Mouse (Mus musculus) heart, embryonic 11.5 days (tissue): Measurements from ENCODE around the gene Jmjd7. TPM values are rescaled to one million over a fixed set of nuclear protein-coding genes. Genes with fewer than 3 reads are reported as not detected.

ENCODE experiments used
- ATAC-seq: fragments of 200-750 bp; cut with Nextera tagmentation; replicated peaks from 2 replicates; pipeline ENCODE4 v1.8.0; 2017; ENCODE audit warnings: moderate library complexity; ENCODE audit not compliant: insufficient number of reproducible peaks, low FRiP score, low TSS enrichment
- H3K27ac ChIP-seq: fragments of 300-500 bp; sonication (generic); 2 replicates; pipeline ENCODE4 v1.5.1; 2014; ENCODE audit warnings: mild to moderate bottlenecking, low read depth, low read length
- H3K27me3 ChIP-seq: fragments of 300-500 bp; sonication (generic); 2 replicates; pipeline ENCODE4 v1.6.1; 2014; ENCODE audit warnings: mild to moderate bottlenecking, low read length, mixed read lengths; ENCODE audit not compliant: control insufficient read depth, insufficient read depth
- H3K36me3 ChIP-seq: fragments of 300-500 bp; sonication (generic); 2 replicates; pipeline ENCODE4 v1.6.1; 2014; ENCODE audit warnings: mild to moderate bottlenecking, low read length, moderate library complexity, mixed read lengths; ENCODE audit not compliant: control insufficient read depth, insufficient read depth
- H3K4me1 ChIP-seq: fragments of 300-500 bp; sonication (generic); 2 replicates; pipeline ENCODE4 v1.6.1; 2014; ENCODE audit warnings: low read length; ENCODE audit not compliant: control insufficient read depth, insufficient read depth
- H3K4me2 ChIP-seq: fragments of 300-500 bp; sonication (generic); 2 replicates; pipeline ENCODE4 v1.6.1; 2014; ENCODE audit warnings: mild to moderate bottlenecking, moderate library complexity
- H3K4me3 ChIP-seq: fragments of 300-500 bp; sonication (generic); 2 replicates; pipeline ENCODE4 v1.5.1; 2014; ENCODE audit warnings: low read depth, low read length
- H3K9ac ChIP-seq: fragments of 300-500 bp; sonication (generic); 2 replicates; pipeline ENCODE4 v1.6.1; 2014; ENCODE audit warnings: mild to moderate bottlenecking, low read depth, low read length, moderate library complexity
- H3K9me3 ChIP-seq: fragments of 300-500 bp; sonication (generic); replicated peaks from 2 replicates; pipeline ENCODE4 v1.6.1; 2016; ENCODE audit warnings: low read length; ENCODE audit not compliant: control insufficient read depth
- WGBS: fragments of 180-500 bp; shearing (Covaris S2); extraction: QIAGEN DNeasy Blood & Tissue Kit; methylation state at CpG from one replicate; pipeline ENCODE4 v1.1.7; 2014; ENCODE audit not compliant: insufficient replicate concordance; 5-methylcytosine and 5-hydroxymethylcytosine counted together
- polyA plus RNA-seq: library from polyadenylated mRNA; unstranded; fragments of >200 nt; fragmentation: Nextera tagmentation; extraction: Ambion mirVana; gene quantifications from 2 replicates; pipeline ENCODE4 v1.2.1, GENCODE M21; 2014

The Jmjd7 gene
- polyA plus RNA-seq, 1 experiment from 2014 or later = 16.0 TPM

GRCm38 (mm10) chr2:120044101-120044603 lies 16.9 kb downstream of the Jmjd7 start:
- Histone ChIP-seq H3K4me3 (no peak overlapping the region), H3K4me2 (no peak overlapping the region), H3K9me3 (no peaks in the 10 kb centered on the region), H3K9ac (no peak overlapping the region), H3K4me1 (peaks cover 7% of the 10 kb centered on the region), H3K27ac (no peak overlapping the region), H3K36me3 (peaks cover 16% of the 10 kb centered on the region), H3K27me3 (peaks cover 17% of the 10 kb centered on the region)
- ATAC-seq = no peak
- 43% methylated on average over 4 of the region's 4 CpGs for WGBS

- WGBS = 70% methylated on average over 3 of the region's 3 CpGs
- Histone ChIP-seq H3K9me3 (no peaks in the 10 kb centered on the region), H3K9ac (no peak overlapping the region), H3K36me3 (peaks cover 16% of the 10 kb centered on the region; the same call in 1 of the 2 replicates), H3K4me1 (peaks cover 7% of the 10 kb centered on the region), H3K4me3 (no peak overlapping the region), H3K4me2 (no peak overlapping the region), H3K27me3 (peaks cover 17% of the 10 kb centered on the region), H3K27ac (no peak overlapping the region)
- ATAC-seq = no peak
Observed at GRCm38 (mm10) chr2:120044676-120045075, 17.4 kb downstream of the Jmjd7 start.

- 55% methylated on average over 14 of the region's 14 CpGs for WGBS
- Histone ChIP-seq H3K9ac (no peak overlapping the region), H3K4me1 (peaks cover 7% of the 10 kb centered on the region), H3K27me3 (peaks cover 17% of the 10 kb centered on the region), H3K4me3 (no peak overlapping the region), H3K9me3 (no peaks in the 10 kb centered on the region), H3K36me3 (peaks cover 6% of the 10 kb centered on the region; the same call in 1 of the 2 replicates), H3K27ac (no peak overlapping the region), H3K4me2 (no peak overlapping the region)
- no peak for ATAC-seq
Observed at GRCm38 (mm10) chr2:120046486-120047310, 19.4 kb downstream of the Jmjd7 start.

GRCm38 (mm10) chr2:120048173-120048572 lies 20.9 kb downstream of the Jmjd7 start:
- Histone ChIP-seq H3K9me3 (no peaks in the 10 kb centered on the region), H3K4me1 (peaks cover 7% of the 10 kb centered on the region), H3K36me3 (no peaks in the 10 kb centered on the region), H3K4me3 (no peak overlapping the region), H3K27ac (no peak overlapping the region), H3K27me3 (peaks cover 17% of the 10 kb centered on the region), H3K9ac (no peak overlapping the region), H3K4me2 (no peak overlapping the region)
- ATAC-seq = no peak
- WGBS = 63% methylated on average over 9 of the region's 9 CpGs

GRCm38 (mm10) chr2:120049632-120050274 lies 22.5 kb downstream of the Jmjd7 start:
- peaks cover under 1% of the 10 kb centered on the region for H3K4me1 ChIP-seq
- peaks cover 17% of the 10 kb centered on the region for H3K27me3 ChIP-seq
- no peak overlapping the region for H3K4me3 ChIP-seq
- H3K9ac ChIP-seq = no peak overlapping the region
- no peaks in the 10 kb centered on the region for H3K9me3 ChIP-seq
- no peak overlapping the region for H3K27ac ChIP-seq
- H3K36me3 ChIP-seq = no peaks in the 10 kb centered on the region
- no peak for ATAC-seq
- no peak overlapping the region for H3K4me2 ChIP-seq
- WGBS = 44% methylated on average over 10 of the region's 10 CpGs

- 54% methylated on average over 6 of the region's 6 CpGs for WGBS
- H3K4me2 ChIP-seq = no peak overlapping the region
- H3K4me1 ChIP-seq = peaks cover 4% of the 10 kb centered on the region; the same call in 1 of the 2 replicates
- H3K4me3 ChIP-seq = no peak overlapping the region
- H3K27me3 ChIP-seq = peaks cover 10% of the 10 kb centered on the region
- no peaks in the 10 kb centered on the region for H3K36me3 ChIP-seq
- H3K9me3 ChIP-seq = no peaks in the 10 kb centered on the region
- no peak overlapping the region for H3K9ac ChIP-seq
- no peak for ATAC-seq
- H3K27ac ChIP-seq = no peak overlapping the region
Observed at GRCm38 (mm10) chr2:120051405-120051804, 24.1 kb downstream of the Jmjd7 start.

GRCm38 (mm10) chr2:120054771-120055552 lies 27.7 kb downstream of the Jmjd7 start:
- peaks cover 4% of the 10 kb centered on the region; the same call in 1 of the 2 replicates for H3K4me1 ChIP-seq
- H3K9ac ChIP-seq = no peak overlapping the region
- no peaks in the 10 kb centered on the region for H3K36me3 ChIP-seq
- no peak overlapping the region for H3K4me2 ChIP-seq
- no peak overlapping the region for H3K4me3 ChIP-seq
- H3K27ac ChIP-seq = no peak overlapping the region
- WGBS = 64% methylated on average over 12 of the region's 12 CpGs
- no peaks in the 10 kb centered on the region for H3K9me3 ChIP-seq
- peaks cover 7% of the 10 kb centered on the region; the same call in 1 of the 2 replicates for H3K27me3 ChIP-seq
- ATAC-seq = no peak

GRCm38 (mm10) chr2:120055923-120056322 lies 28.6 kb downstream of the Jmjd7 start:
- H3K4me3 ChIP-seq = no peak overlapping the region
- no peaks in the 10 kb centered on the region for H3K9me3 ChIP-seq
- H3K4me1 ChIP-seq = peaks cover 4% of the 10 kb centered on the region; the same call in 1 of the 2 replicates
- ATAC-seq = no peak
- peaks cover 7% of the 10 kb centered on the region; the same call in 1 of the 2 replicates for H3K27me3 ChIP-seq
- no peaks in the 10 kb centered on the region for H3K36me3 ChIP-seq
- H3K9ac ChIP-seq = no peak overlapping the region
- WGBS = 79% methylated on average over 10 of the region's 10 CpGs
- no peak overlapping the region for H3K4me2 ChIP-seq
- H3K27ac ChIP-seq = no peak overlapping the region
